Mouse (Mus musculus): ENCODE data around the gene Ntf3.

- TF ChIP-seq MYOD1 (IDR thresholded peaks at IDR 0.05; ENCODE audit: control insufficient read depth in 1 of 3, insufficient read length in 2 of 3, low read depth in 2 of 3) (no peak), USF1 (IDR thresholded peaks at IDR 0.05; ENCODE audit: low read depth) (no peak), POLR2A (IDR thresholded peaks at IDR 0.05; ENCODE audit: insufficient read length, low read depth) (no peak), TCF12 (IDR thresholded peaks at IDR 0.05; ENCODE audit: insufficient read depth, poor library complexity, severe bottlenecking) (no peak), POLR2AphosphoS2 (IDR thresholded peaks at IDR 0.05; ENCODE audit: insufficient read length, low read depth) (no peak), REST (IDR thresholded peaks at IDR 0.05; ENCODE audit: insufficient read depth, insufficient read length) (no peak), MAX (IDR thresholded peaks at IDR 0.05; ENCODE audit: low read depth) (no peak), E2F4 (IDR thresholded peaks at IDR 0.05; ENCODE audit: insufficient read depth) (no peak), TCF3 (IDR thresholded peaks at IDR 0.05; ENCODE audit: insufficient read length, low read depth) (no peak), SRF (IDR thresholded peaks at IDR 0.05; ENCODE audit: control insufficient read depth, insufficient read length, low read depth) (no peak), MYOG (IDR thresholded peaks at IDR 0.05; ENCODE audit: control insufficient read depth in 1 of 3, insufficient read depth in 1 of 3, insufficient read length in 2 of 3, low read depth in 2 of 3) (no peak), CEBPB (IDR thresholded peaks at IDR 0.05; ENCODE audit: insufficient read depth, poor library complexity, severe bottlenecking) (no peak)
These were observed 80.3 kb downstream of the Ntf3 start for GRCm38 (mm10) chr6:126086321-126086950.

Data from myocyte (in vitro differentiated cells).